Mouse (Mus musculus) embryonic fibroblast, embryonic 13.5 days (primary cell): ENCODE results near the gene Cdhr3.

ENCODE experiments used
- CTCF ChIP-seq: IDR thresholded peaks from 2 replicates; pipeline ENCODE4 v1.5.1; 2011; ENCODE audit warnings: mild to moderate bottlenecking, control low read depth, low read length, moderate library complexity, borderline replicate concordance; ENCODE audit not compliant: insufficient read depth
- POLR2A ChIP-seq: IDR thresholded peaks from 2 replicates; pipeline ENCODE4 v1.6.1; 2011; ENCODE audit warnings: low read depth, mild to moderate bottlenecking, control low read depth, low read length, moderate library complexity

DNA sequence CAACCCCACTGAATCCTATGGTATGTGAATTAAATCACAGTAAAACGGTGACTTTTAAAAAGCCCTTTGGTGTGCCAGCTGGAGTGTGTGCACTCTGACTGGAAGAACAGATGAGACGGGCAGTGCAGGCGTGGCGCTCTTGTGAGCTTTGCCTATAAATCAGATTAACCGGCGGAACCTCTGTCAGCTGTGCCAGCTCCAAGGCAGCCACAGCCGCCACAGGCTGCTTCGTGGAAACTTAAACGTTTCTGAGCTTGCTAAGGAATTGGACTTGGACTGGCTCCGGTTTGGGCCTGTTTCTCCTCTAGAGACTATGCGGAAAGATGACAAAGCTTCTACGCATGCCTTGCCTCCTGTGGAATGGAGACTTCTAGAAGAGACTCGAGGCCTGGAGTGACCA lies 62.6 kb downstream of the Cdhr3 start:
- TF ChIP-seq POLR2A: no peak
- no peak for TF ChIP-seq CTCF
